Mouse (Mus musculus) small intestine, adult 2 months (tissue): ENCODE measurements around the gene Stab1. TPM values are rescaled to one million over a fixed set of nuclear protein-coding genes. Genes with fewer than 3 reads are reported as not detected.

ENCODE experiments used
- H3K27ac ChIP-seq: fragments of 200-500 bp; 2 replicates; pipeline ENCODE4 v1.5.1; 2012; ENCODE audit warnings: low read depth, low read length, control low read depth, inconsistent platforms; ENCODE audit not compliant: insufficient read depth
- H3K27me3 ChIP-seq: fragments of 200-500 bp; 2 replicates; pipeline ENCODE4 v1.6.1; 2012; ENCODE audit warnings: mild to moderate bottlenecking, moderate library complexity, low read length, inconsistent platforms; ENCODE audit not compliant: control insufficient read depth, insufficient read depth
- H3K36me3 ChIP-seq: fragments of 200-500 bp; 2 replicates; pipeline ENCODE4 v1.6.1; 2012; ENCODE audit warnings: mild to moderate bottlenecking, low read length, control low read depth, inconsistent platforms; ENCODE audit not compliant: control insufficient read depth, insufficient read depth
- H3K4me1 ChIP-seq: fragments of 200-500 bp; 2 replicates; pipeline ENCODE4 v1.6.1; 2012; ENCODE audit warnings: low read length, inconsistent platforms, mixed read lengths; ENCODE audit not compliant: control insufficient read depth, insufficient read depth, insufficient read length
- H3K4me3 ChIP-seq: fragments of 200-500 bp; 2 replicates; pipeline ENCODE4 v1.5.1; 2012; ENCODE audit warnings: low read depth, mild to moderate bottlenecking, control low read depth, inconsistent platforms, low read length, moderate library complexity
- CTCF ChIP-seq: fragments of 200-500 bp; IDR thresholded peaks from 2 replicates; pipeline ENCODE4 v1.5.1; 2012; ENCODE audit warnings: low read depth, mild to moderate bottlenecking, control low read depth, inconsistent platforms, low read length, moderate library complexity, mixed read lengths; ENCODE audit not compliant: insufficient replicate concordance, insufficient read length; ENCODE audit errors: extremely low read depth
- POLR2A ChIP-seq: fragments of 200-500 bp; IDR thresholded peaks from 2 replicates; pipeline ENCODE4 v1.6.1; 2012; ENCODE audit warnings: low read depth, mild to moderate bottlenecking, control low read depth, inconsistent platforms, low read length, moderate library complexity
- WGBS: fragments of 180-500 bp; shearing (Covaris S2); methylation state at CpG from one replicate; pipeline ENCODE4 v1.1.7; 2018; 5-methylcytosine and 5-hydroxymethylcytosine counted together
- polyA plus RNA-seq: library from polyadenylated mRNA; depleted of rRNA; stranded (reverse); fragments of >200 nt; gene quantifications from 2 replicates; pipeline ENCODE4 v1.2.3, GENCODE M21; 2012

Stab1 gene
- polyA plus RNA-seq, 1 experiment = 65.4 TPM

- 19% methylated on average over 8 of the region's 8 CpGs for WGBS
- H3K27ac ChIP-seq = no peak overlapping the region
- no peak for TF ChIP-seq POLR2A
- no peak for TF ChIP-seq CTCF
- peak overlapping the region; percentile 98 for H3K4me3 ChIP-seq
- H3K4me1 ChIP-seq = peaks cover 13% of the 10 kb centered on the region; the same call in 1 of the 2 replicates
- H3K27me3 ChIP-seq = no peaks in the 10 kb centered on the region
- peaks cover 22% of the 10 kb centered on the region for H3K36me3 ChIP-seq
These were observed 36.8 kb upstream of the Stab1 start for GRCm38 (mm10) chr14:31205244-31205561.

GRCm38 (mm10) chr14:31204844-31205243, 36.4 kb upstream of the Stab1 start:
- Histone ChIP-seq H3K4me1 (peaks cover 13% of the 10 kb centered on the region; the same call in 1 of the 2 replicates), H3K36me3 (peaks cover 23% of the 10 kb centered on the region), H3K27ac (no peak overlapping the region), H3K4me3 (no peak overlapping the region), H3K27me3 (no peaks in the 10 kb centered on the region)
- 52% methylated on average over 4 of the region's 4 CpGs for WGBS
- TF ChIP-seq POLR2A = no peak

GRCm38 (mm10) chr14:31200038-31200437, 31.6 kb upstream of the Stab1 start:
- Histone ChIP-seq H3K36me3 (peaks cover 26% of the 10 kb centered on the region), H3K4me1 (peaks cover 5% of the 10 kb centered on the region), H3K27ac (no peak overlapping the region), H3K4me3 (no peak overlapping the region), H3K27me3 (no peaks in the 10 kb centered on the region)
- 83% methylated on average over 3 of the region's 3 CpGs for WGBS
- no peak for TF ChIP-seq CTCF

- no peak overlapping the region for H3K27ac ChIP-seq
- no peak overlapping the region for H3K4me3 ChIP-seq
- H3K36me3 ChIP-seq = peaks cover 29% of the 10 kb centered on the region
- no peak for TF ChIP-seq CTCF
- no peak for TF ChIP-seq POLR2A
- H3K27me3 ChIP-seq = no peaks in the 10 kb centered on the region
- WGBS = 88% methylated on average over 7 of the region's 7 CpGs
- H3K4me1 ChIP-seq = peaks cover 6% of the 10 kb centered on the region
These were observed 31.2 kb upstream of the Stab1 start for GRCm38 (mm10) chr14:31199599-31199998.

- TF ChIP-seq CTCF (no peak), POLR2A (no peak)
- Histone ChIP-seq H3K36me3 (peaks cover 24% of the 10 kb centered on the region), H3K4me1 (peaks cover 6% of the 10 kb centered on the region), H3K27ac (no peak overlapping the region), H3K4me3 (no peak overlapping the region), H3K27me3 (no peaks in the 10 kb centered on the region)
- 63% methylated on average over 16 of the region's 16 CpGs for WGBS
These were observed 29.4 kb upstream of the Stab1 start for GRCm38 (mm10) chr14:31197547-31198516.

- no peaks in the 10 kb centered on the region for H3K27me3 ChIP-seq
- TF ChIP-seq POLR2A = no peak
- peak; percentile 25; the same call in 1 of the 2 replicates for TF ChIP-seq CTCF
- H3K4me3 ChIP-seq = no peak overlapping the region
- H3K36me3 ChIP-seq = peaks cover 27% of the 10 kb centered on the region
- no peak overlapping the region for H3K27ac ChIP-seq
- H3K4me1 ChIP-seq = peaks cover 6% of the 10 kb centered on the region
These were observed 27.5 kb upstream of the Stab1 start for GRCm38 (mm10) chr14:31195968-31196367.

- Histone ChIP-seq H3K27ac (no peak overlapping the region), H3K36me3 (peaks cover 29% of the 10 kb centered on the region), H3K4me3 (no peak overlapping the region), H3K4me1 (peaks cover 6% of the 10 kb centered on the region), H3K27me3 (no peaks in the 10 kb centered on the region)
- no peak for TF ChIP-seq POLR2A
- no peak for TF ChIP-seq CTCF
- 90% methylated on average over 4 of the region's 4 CpGs for WGBS
These were observed 27.1 kb upstream of the Stab1 start for GRCm38 (mm10) chr14:31195521-31195920.
